Mouse (Mus musculus): ENCODE measurements around the gene Dntt.

The Dntt gene

DNA sequence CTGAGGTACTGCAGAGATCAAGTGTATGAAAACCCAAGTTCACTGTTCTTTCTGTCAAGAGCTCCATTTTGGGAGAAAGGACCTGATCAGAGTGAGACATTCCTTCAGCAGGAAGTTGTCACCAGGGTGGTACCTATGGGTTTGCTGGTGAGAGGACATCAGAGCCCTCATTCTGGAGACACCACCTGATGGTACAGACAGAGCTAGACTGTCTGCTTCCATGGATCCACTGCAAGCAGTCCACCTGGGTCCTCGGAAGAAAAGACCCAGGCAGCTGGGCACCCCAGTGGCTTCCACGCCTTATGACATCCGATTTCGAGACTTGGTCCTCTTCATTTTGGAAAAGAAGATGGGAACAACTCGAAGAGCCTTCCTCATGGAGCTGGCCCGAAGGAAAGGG lies at the start of gene Dntt:
Gene Dntt, plus strand, starts transcription at position 57 of the 400 bp plus-strand sequence.
- DNase-seq: no peak

DNA sequence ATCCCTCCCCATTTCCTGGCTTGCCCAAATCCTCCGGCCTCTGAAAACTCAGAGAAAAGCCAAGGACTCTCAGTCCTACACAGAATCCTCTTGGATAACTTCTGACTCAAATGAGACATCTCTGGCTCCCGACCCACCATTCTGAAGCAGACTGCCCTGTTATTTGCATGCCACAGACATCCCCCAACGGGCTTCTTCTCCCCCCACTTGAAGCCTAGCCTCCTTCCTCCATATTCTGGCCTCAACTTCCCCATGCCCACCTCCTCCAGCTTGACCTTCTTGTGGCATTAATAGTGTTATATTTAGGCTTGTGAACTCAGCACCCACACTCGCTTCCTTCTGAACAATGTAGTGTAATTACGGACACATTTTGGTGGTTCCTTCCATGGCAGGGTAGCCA lies 48.4 kb upstream of the Dntt start:
- no peak for DNase-seq

DNA sequence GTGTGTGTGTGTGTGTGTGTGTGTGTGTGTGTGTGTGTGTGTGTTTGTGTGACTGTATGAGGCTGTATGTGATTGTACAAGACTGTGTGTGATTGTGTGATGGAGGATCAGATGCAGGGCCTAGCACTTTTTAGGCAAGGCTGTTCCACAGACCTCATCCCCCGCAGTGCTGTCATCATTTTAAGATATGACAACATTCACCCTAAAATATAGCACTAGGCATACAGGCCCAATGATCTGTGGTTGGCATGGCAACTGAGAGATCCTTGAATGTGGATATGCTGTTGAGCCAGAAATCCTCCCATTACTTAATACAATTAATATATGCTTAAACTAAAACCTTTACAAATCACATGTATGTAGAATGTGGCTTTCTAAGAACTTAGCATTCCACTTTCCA lies 44.5 kb upstream of the Dntt start:
- DNase-seq: no peak

DNA sequence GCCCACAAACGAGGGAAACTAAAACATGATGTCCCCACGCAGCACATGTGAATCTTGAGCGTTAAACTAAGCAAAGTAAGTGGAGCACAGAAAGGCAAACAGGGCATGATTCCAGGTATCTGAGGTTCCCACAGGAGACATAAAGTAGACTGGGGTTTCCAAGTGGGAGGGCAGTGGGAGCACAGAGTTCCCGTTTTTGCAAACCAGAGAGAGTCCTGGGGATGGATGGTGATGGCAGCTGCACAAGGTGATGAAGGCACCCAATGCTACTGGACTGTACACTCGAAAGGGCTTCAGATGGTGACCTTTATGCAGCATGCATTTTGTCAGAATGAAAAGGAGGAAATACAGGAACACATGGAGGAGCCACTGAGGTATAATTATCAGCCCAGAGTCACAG lies 40.2 kb upstream of the Dntt start:
- no peak for DNase-seq

DNA sequence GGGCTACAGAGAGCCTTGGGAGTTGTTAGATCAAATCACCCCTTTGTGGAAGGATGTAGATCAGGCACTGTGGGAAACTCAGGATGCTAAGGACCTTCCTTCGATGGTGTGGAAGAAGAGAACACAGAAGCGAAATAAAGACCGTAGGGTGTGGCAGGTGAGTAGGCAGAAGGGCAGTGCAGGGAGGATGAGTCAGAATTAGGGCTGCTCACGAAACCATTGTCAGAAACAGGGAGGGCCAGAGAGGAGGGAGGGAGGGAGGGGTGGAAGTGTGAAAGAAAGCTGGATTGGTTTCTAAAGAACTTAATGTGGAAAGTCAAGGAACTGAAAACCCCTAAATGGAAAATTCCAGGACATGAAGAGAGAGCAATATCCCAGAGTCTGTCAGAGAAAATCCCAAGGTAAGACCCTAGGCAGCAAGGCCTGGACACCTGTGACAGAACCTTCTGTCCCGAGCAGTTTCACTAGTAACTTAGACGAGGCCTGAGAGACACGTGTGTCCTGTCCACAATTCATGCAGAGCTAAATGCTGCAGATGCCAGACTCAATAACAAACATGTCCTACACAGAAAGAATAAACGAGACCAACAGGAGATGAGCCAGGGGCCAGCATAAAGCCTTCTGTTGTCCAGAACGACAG lies 39.0 kb upstream of the Dntt start:
- no peak for DNase-seq

DNA sequence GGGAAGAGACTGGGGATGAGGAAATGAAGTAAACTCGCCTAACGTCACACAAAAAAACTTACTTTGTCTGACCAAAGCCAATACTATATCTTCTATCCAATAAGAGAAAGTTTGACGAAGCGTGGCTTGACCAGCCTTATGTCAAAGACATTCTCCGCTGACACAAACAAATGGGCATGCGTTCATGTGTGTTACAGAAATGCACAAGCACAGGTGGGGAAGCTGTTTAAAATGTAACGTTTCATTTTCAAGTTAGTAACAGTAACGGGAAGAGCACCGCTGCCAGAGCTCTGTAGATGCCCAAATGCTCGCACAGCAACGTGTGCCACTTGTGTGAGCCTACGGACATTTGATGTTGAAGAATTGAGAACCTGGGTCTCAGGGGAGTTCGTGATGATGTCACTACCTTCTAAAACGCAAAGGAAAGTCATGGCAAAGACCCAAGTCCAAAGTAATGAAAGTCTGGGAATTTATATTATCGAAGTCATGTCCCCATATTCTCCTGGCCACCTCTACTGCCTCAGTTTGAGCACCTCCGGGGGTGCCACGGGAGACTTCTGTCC lies 38.2 kb upstream of the Dntt start:
- no peak for DNase-seq

DNA sequence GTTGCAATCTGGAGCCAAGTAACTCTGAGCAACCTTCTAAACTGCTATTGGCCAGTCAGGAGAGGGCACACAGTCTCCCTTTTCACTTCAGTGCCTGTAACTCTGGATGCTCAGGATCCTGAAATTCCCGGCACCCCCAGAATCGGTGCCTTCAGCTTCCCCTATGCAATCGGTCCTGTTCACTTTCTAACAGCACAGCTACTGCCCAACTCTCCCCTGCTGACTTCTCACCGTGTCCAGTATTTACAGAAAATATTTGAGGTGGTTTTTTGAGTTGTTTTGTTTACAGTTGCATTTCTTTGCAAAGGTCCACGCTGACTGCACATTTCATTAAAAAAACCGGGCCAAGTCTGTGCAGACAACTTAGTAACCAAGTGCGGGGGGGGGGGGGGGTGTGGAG lies 37.4 kb upstream of the Dntt start:
- DNase-seq: no peak

DNA sequence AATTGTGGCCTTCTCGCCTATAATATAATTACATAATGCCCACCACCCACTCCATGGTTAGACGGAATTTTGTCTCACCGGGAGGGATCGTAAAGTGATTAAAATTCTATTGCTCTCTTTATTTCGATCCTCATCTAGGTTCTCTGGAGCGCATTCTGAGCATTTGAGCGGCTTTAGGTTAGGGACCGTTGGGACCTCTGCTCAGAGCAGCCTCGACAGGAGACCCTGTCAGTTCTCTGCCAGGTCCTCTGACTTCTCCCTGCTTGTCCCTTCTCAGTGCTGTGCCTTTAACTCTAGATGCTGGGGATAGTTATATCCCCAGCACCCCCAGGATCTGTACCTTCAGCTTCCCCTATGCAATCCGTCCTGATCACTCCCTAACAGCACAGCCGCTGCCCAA lies 37.0 kb upstream of the Dntt start:
- DNase-seq: no peak

DNA sequence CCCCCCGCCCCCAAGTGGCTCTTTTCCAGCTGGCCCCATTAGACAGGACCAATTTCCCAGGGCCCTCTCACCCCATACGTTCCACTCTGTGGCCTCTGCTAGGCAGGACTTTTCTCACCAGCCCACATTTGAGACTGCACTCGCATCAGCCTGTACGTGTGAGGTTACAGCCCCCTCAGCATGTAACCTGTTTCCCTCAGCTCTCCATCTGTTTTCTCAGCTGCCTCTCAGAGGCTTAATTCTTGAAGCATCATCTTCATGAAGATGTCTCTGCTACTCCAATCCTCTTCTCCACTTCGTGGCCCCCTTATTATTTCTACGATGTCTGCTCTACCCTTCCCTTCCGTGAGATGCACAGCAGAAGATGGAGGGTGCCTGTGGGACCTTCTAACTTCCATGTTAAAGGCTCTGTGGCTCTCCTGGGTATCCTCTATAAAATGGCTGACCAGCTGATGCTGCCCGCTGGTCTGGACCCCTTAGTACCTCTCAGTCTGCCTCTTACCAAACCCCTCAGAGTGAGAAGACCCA lies 36.5 kb upstream of the Dntt start:
- no peak for DNase-seq

DNA sequence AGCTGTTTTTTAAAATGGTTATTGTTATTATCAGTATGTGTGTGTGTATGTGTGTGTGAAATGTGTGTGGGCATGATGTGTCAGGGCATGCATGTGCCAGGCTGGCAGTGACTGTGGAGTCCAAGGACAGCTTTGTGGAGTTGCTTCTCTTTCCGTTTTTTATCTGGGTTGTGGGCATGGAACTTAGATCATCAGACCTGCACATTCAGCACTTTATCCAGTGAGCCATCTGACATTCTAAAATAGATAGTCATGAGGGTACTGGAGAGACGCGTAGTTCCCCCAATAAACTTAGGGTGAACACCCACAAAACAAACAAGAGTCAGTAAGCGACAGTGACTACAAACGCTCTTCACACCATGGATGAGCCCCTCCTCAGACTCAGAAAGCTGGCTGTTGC lies 35.7 kb upstream of the Dntt start:
- no peak for DNase-seq

DNA sequence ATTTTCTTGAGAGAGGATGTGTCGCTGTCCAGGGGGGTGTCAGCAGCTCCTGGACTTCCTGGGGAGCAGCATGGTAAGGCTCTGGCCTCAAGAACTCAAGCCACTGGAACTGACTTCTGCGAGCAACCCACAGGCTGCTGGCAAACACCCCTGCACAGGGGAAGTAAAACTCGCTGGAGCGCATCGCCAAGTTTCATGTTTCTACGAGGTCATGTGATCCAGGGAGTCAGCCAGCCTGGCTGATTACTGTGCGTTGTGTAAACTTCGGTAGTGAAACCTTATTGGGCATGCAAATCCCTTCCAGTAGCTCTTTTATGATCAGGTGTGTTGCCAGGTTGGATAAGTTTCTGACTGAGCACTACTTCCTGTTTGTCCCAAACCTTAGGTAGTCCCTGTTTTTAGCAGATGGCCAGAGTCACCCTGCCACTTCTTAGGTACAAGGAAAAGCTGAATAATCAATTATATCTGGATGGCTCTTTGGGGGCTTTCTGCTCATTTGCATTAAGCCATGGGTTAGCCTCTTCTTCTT lies 35.0 kb upstream of the Dntt start, which contains the start of gene Blnk:
Gene Blnk, minus strand, starts transcription at position 479 of the 529 bp plus-strand sequence.
- DNase-seq: peak; percentile 12 to 20

DNA sequence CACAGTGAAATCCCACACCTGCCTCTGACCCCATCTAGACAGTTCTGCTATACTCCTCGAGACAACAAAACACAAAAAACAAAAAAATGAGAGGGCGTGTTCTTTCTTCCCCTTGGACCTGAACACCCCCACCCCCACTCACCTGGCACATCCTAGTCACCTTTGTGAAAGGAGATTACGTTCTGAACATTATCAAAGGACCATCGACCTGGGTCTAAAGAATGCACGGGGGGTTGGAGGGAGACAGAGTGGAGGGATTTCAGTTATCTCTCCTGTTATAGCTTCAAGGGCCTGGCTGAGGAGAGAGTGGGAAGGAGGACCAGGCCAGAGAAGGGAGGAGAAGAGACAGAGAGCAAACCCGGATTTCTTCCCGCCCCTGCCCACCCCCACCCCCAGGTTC lies 34.2 kb upstream of the Dntt start:
- no peak for DNase-seq

DNA sequence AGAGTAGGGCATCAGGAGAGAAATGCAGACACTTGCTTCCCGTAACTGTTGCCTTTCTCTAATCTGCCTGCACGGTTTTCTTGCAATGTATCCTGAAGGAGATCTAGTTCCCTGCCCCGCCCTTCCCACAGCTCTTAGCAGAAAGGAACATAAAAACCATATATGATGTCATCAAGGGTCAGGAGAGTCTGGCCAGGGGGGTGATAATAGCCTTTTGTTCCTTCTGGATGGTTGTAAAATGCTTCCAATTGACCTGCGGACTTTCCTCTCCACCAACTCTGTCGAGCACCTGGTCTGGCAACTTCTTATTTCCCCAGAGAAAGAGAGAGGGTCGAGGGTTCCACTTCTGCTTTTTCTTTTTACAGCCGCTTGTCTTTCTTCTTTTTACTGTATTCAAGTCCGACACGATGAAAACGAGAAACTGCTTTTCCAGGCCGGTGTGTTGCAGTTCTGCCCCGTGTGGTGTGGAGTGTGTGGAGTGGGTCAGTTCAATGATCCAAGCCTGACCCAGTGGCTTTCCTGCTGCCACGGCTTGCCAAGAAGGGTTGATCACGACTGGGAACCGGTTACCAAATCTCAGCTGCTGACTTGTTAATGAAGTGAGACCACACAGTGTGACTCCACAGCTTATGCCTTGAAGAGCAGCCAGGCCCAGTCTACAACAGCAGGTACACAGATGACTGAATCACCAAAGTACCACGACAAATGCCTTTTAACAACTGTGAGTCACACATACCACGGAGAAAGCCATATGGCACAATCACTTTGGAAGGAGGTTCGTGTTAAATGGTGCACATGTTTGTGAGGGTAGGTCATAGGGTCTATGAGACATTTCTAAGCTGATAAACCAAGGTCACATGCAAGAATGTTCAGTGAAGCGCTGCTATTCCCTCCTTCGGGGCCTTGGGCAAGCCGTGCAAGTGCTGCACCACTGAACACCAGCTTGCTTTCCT lies 33.4 kb upstream of the Dntt start:
- DNase-seq: peak; percentile 40 to 51

DNA sequence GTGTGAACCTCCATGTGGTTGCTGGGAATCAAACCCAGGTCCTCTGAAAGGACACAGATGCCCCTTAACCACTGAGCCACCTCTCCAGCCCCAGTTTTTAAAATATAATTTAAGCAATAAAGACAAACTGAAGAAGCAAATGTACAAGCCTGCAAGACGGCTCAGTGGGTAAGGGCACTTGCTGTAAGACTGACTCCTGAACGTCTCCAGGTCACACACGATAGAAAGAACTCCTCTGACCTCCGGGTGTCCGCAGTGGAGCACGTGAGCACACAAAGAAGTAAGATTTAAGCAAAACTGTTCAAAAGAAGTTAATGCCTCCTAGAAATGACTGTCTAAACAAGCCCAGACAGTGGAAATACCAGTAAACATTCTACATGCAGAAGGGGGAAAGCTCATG lies 32.4 kb upstream of the Dntt start:
- DNase-seq: no peak

DNA sequence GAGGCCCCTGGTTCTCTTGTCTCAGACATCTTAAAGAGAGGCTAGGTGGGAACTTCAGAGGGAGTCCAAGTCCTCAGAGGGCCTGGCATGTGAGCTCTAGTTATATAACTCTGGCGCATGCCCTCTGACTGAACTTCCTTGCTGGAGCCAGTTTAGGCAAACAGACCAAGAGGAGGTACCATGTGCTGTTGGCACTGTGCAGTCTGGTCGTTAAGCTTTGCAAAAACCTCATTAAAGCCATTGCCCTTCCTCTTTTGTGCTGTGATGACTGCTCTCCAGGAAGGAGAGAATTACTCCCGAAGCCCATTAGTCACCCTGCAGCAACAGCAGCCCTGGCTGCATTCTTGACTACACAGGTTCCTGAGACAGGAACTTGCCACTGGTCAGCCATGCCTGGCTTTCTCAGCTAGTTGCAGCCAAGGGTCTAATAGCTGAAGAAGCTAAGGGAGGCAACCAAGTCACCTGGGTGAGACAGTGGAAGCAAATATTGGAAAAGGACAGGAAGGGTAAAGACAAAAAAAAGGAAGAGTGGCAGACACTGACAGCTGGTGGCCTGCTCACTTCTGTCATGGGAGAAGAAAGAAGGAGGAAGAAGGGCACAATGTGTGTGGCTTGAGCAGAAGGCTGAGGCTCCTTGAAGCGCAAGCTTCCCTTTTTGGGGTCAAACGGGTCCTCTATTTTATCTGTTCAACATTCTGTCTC lies 30.5 kb upstream of the Dntt start:
- no peak for DNase-seq

DNA sequence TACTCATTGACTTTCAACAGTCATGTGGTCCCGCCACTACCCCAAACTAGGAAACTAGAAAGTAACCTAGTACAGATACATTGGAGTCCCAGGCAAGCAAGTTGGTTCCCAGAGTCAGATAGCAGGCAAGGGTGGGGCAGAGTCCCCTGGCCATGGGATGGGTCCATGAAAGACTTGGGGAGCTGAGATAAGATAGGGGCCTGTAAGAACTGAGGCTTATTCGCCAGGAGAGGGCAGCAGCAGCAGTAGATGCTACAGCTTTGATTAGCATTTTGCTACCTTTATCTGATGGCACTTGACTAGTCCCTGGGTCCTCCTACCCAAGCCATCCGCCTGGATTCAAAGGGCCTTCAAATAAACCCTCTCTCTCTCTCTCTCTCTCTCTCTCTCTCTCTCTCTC lies 29.5 kb upstream of the Dntt start:
- no peak for DNase-seq

DNA sequence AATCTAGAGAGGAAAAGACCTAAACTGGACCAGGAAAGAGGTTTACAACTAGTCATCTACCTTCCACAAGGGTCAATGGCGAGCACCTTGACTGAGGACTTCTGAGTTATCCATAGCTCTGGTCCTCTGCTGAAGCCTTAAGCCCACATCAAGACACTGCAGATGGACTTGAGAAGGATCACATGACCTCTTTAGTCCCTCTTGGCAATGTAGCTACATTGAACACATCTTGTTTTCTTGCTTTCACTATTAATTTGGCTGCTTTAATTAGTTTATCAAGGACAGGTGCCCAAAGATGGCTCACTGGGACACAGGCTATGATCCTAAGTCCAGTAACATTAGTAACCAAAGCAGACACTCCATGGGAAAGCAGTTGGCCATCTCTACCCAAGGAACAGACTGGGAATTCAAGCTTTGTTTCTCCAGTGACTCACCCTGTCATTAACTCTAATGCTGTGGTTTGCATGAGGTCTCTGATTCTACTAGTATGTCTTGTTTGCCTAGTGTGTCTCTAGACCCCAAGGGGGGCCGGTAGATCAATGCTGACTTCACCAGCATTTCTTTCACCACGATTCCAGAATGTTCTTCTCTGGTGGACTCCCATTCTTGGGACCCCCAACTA lies 25.3 kb upstream of the Dntt start:
- no peak for DNase-seq

DNA sequence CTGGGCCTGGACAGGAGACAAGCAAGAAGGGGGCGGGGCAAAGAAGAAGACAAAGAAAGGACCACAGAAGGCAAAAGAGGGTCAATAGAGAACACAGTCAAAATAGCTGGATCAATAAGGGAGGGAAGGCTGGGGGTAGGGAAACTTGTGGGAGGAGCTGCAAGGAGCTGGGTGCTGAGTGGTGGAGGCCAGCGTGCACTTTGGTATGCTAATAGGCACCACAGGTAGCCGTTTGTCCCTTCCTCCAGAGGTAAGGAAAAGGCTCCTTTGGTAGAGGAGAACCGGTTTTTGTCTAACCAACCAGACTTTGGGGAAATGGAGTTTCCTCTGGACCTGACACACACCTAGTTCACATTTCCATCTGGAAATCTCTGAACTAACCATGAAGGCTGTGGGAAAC lies 22.5 kb upstream of the Dntt start:
- DNase-seq: no peak

DNA sequence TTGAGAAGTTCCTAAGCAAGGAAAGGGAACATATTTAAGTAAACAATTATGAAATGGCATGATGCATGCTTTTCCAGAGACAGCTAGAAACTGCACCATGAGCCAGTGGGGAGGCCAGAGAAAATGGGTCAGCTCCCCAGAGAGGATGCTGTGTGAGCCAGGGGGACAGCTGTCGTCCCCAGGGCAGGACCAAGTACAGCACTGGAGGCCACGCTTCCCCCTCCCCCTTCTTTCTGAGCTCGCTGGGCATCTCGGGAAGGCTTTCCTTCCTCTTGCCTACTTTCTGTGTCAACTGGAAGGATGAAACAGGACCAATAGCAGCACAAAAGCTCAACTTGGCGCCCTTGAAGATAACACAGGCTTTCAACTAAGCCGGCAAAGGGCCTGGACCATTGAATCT lies 21.7 kb upstream of the Dntt start:
- no peak for DNase-seq

DNA sequence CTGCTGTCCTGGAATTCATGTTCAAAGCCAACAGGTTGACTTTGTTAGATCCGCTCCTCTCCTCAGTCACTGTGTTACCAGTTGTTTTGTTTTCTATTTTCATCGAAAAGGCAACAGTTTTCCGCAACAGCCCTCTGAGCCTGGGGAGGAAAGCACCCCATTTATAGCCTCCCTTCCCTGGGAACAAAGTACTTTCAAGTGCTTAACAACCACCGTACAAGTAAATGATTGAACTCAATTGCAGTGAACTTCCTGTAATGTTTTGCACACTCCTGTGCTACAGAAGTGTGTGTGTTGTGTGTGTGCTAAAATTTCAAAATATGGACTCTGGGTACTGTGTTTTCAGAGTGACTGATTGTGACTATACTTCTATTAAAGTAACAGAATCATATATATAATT lies 21.3 kb upstream of the Dntt start:
- DNase-seq: no peak

DNA sequence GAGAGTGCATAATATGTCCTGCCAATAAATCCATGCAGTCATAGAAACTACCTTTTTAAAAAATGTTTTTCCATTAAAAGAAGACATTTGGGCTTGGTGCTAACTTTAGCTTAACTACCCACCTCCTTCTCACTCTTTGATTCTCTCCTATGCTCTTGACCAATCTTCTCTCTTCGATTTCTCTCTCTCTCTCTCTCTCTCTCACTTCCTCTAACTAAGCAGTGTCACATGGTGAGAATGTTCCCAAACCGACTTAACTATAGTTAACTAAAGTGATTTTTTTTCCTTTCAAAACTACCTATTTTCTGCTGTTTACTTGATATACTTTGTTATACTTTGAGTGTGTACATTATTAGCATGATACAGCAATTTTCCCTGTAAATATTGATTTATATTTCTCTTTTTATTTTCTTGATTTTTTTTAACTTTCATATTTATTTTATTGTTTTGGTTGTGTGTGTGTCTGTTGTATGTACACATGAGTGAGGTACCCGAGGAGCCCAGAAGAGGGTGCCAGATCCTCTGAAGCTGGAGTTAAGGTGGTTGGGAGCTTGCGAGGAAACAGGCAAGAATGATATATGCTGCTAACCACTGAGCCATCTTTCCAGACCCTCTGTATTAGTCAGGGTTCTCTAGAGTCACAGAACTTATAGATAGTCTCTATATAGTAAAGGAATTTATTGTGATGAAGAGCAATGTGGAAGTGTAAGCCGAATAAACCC lies 20.2 kb upstream of the Dntt start:
- no peak for DNase-seq

DNA sequence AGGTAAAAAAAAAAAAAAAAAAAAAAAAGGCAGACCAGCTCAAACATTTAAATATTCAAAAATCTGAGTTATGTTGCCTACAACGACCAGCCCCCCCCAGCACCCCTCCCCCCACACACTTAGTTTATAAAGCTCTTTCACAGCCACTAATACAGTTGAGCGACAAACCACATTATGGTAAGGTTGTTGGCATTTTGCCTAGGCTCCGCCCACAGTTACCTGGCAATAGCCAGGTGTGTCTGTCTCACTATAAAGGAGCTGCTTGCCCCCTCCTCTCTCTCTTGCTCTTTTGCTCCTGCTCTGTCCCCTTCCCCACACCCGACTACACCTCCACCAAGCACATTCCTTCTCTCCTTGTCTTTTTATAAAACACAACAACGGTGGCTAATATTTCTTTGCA lies 17.4 kb upstream of the Dntt start:
- no peak for DNase-seq

Measured in cerebellum, postnatal 14 days (tissue).